Mouse (Mus musculus): ENCODE data around the gene Inf2.

- no peak for TF ChIP-seq GATA1 (IDR thresholded peaks at IDR 0.05; ENCODE audit: borderline replicate concordance, low read length)
- no peak for TF ChIP-seq FLI1 (IDR thresholded peaks at IDR 0.05; ENCODE audit: low read length)
Measured at GRCm38 (mm10) chr12:112576341-112576740, 12.2 kb upstream of the Inf2 start.

All from megakaryocyte, embryonic 14.5 days (primary cell).